Comparison of ENCODE assay signal across 27 mouse cellular contexts in genomic region chr4:35201700-35202099, GRCm38 (mm10). TPM values are rescaled to one million over a fixed set of nuclear protein-coding genes. Genes with fewer than 3 reads are reported as not detected.
DNase-seq lines count a peak whose midpoint lies in the region; ATAC-seq and TF ChIP-seq lines count a peak whose summit lies in the region.
"Had no signal": no experiment of that assay in that cellular context is flagged by ENCODE, and none has a peak within 500 bp of the region (broad histone marks: within the 10 kb centered on the region; RNA-seq: fewer than 3 reads in every experiment).

No protein-coding gene starts in this region.

- 49% methylated on average over 5 of the region's 5 CpGs for WGBS in liver, embryonic 11.5 days
- 21% methylated on average over 5 of the region's 5 CpGs for WGBS in liver, embryonic 14.5 days (ENCODE audit: insufficient replicate concordance)
- WGBS in midbrain, embryonic 10.5 days, result 92% methylated on average over 5 of the region's 5 CpGs

- no peaks in the 10 kb centered on the region for H3K27me3 ChIP-seq in liver, embryonic 11.5 days (replicated peaks; ENCODE audit: control insufficient read depth, insufficient read depth, low read length)
- no peaks in the 10 kb centered on the region for H3K27me3 ChIP-seq in liver, embryonic 14.5 days (ENCODE audit: control insufficient read depth, insufficient read depth, low read length)
- no peaks in the 10 kb centered on the region for H3K27me3 ChIP-seq in midbrain, embryonic 10.5 days (ENCODE audit: low read depth, poor library complexity, severe bottlenecking)
- H3K27me3 ChIP-seq: forebrain, embryonic 13.5 days; heart, embryonic 15.5 days had no signal

- H3K4me2 ChIP-seq in liver, embryonic 11.5 days, result no peak overlapping the region
- H3K4me2 ChIP-seq in liver, embryonic 14.5 days (ENCODE audit: low read depth), result no peak overlapping the region
- H3K4me2 ChIP-seq: forebrain, embryonic 13.5 days; heart, embryonic 11.5 days; heart, embryonic 15.5 days; hindbrain, embryonic 14.5 days had no signal

- no peaks in the 10 kb centered on the region for H3K9me3 ChIP-seq in liver, embryonic 11.5 days (ENCODE audit: control insufficient read depth, low read length)
- no peaks in the 10 kb centered on the region for H3K9me3 ChIP-seq in liver, embryonic 14.5 days (ENCODE audit: control insufficient read depth, low read length)
- H3K9me3 ChIP-seq in midbrain, embryonic 10.5 days (replicated peaks), result no peaks in the 10 kb centered on the region
- H3K9me3 ChIP-seq: embryonic facial prominence, embryonic 10.5 days; forebrain, embryonic 13.5 days; heart, embryonic 15.5 days; hindbrain, embryonic 10.5 days had no signal

- no peak overlapping the region for H3K9ac ChIP-seq in liver, embryonic 11.5 days (ENCODE audit: low read depth, low read length)
- no peak overlapping the region for H3K9ac ChIP-seq in liver, embryonic 14.5 days (replicated peaks)
- H3K9ac ChIP-seq: forebrain, embryonic 13.5 days; forebrain, postnatal 0 days; heart, embryonic 15.5 days; hindbrain, embryonic 14.5 days had no signal

- peak; percentile 45 for TF ChIP-seq EP300 in liver, embryonic 14.5 days (IDR thresholded peaks at IDR 0.05; ENCODE audit: low read depth)

- no peak overlapping the region for H3K27ac ChIP-seq in liver, embryonic 11.5 days (ENCODE audit: low read depth, low read length)
- H3K27ac ChIP-seq in liver, embryonic 14.5 days, result no peak overlapping the region
- H3K27ac ChIP-seq in midbrain, embryonic 10.5 days (replicated peaks), result no peak overlapping the region
- H3K27ac ChIP-seq: embryonic facial prominence, embryonic 10.5 days; forebrain, embryonic 13.5 days; heart, adult 2 months; heart, embryonic 15.5 days; hindbrain, embryonic 10.5 days; hindbrain, embryonic 14.5 days had no signal

- peak; percentile 68 for ATAC-seq in liver, embryonic 11.5 days (replicated peaks; ENCODE audit: low FRiP score)
- peak; percentile 39; the same call in 1 of the 2 replicates for ATAC-seq in liver, embryonic 14.5 days (ENCODE audit: insufficient read depth)
- peak; percentile 90 for ATAC-seq in megakaryocyte progenitor cell, adult 5-6 weeks (replicated peaks; ENCODE audit: poor library complexity)
- ATAC-seq: CD4-positive, CD25-positive, alpha-beta regulatory T cell, adult 4 months; forebrain, embryonic 13.5 days; forebrain, postnatal 0 days had no signal

- H3K4me3 ChIP-seq in liver, embryonic 11.5 days (ENCODE audit: low read depth, low read length), result no peak overlapping the region
- H3K4me3 ChIP-seq in liver, embryonic 14.5 days (ENCODE audit: insufficient read depth in 1 of 2, low read depth in 2 of 2, low read length in 2 of 2), result no peak overlapping the region
- no peak overlapping the region for H3K4me3 ChIP-seq in midbrain, embryonic 10.5 days
- H3K4me3 ChIP-seq: embryonic facial prominence, embryonic 10.5 days; forebrain, embryonic 13.5 days; heart, adult 2 months; heart, embryonic 15.5 days; hindbrain, embryonic 10.5 days had no signal

- no peaks in the 10 kb centered on the region; the same call in 1 of the 2 replicates for H3K36me3 ChIP-seq in liver, embryonic 11.5 days (ENCODE audit: control insufficient read depth, insufficient read depth, low read length)
- no peaks in the 10 kb centered on the region for H3K36me3 ChIP-seq in liver, embryonic 14.5 days (replicated peaks; ENCODE audit: control insufficient read depth, insufficient read depth, low read depth)
- H3K36me3 ChIP-seq in midbrain, embryonic 10.5 days, result peaks cover 68% of the 10 kb centered on the region

- H3K4me1 ChIP-seq in liver, embryonic 11.5 days (replicated peaks; ENCODE audit: control insufficient read depth, insufficient read depth, low read length), result no peaks in the 10 kb centered on the region
- H3K4me1 ChIP-seq in liver, embryonic 14.5 days (replicated peaks; ENCODE audit: control insufficient read depth in 2 of 2, insufficient read depth in 2 of 2, low read length in 1 of 2), result no peaks in the 10 kb centered on the region
- no peaks in the 10 kb centered on the region for H3K4me1 ChIP-seq in midbrain, embryonic 10.5 days
- H3K4me1 ChIP-seq: embryonic facial prominence, embryonic 10.5 days; forebrain, embryonic 13.5 days; heart, embryonic 15.5 days; hindbrain, embryonic 10.5 days had no signal

- no peak for DNase-seq in liver, embryonic 11.5 days (ENCODE audit: low spot score)
- DNase-seq in liver, result no peak
- DNase-seq in liver, embryonic 14.5 days (ENCODE audit: low read depth in 3 of 3, low spot score in 3 of 3), result no peak
- no peak for DNase-seq in midbrain, embryonic 10.5 days (ENCODE audit: low spot score)
- no peak for DNase-seq in urinary bladder, postnatal 14 days (ENCODE audit: low spot score)
- no peak for DNase-seq in left cerebral cortex, adult 18-20 months (ENCODE audit: low spot score in 2 of 2)
- DNase-seq: adrenal gland, adult 2 months; adrenal gland, postnatal 25 days; B cell, adult 2 months; cerebellum, adult 18-20 months; cerebellum, adult 9-11 months; cerebellum, postnatal 36 days; forebrain, postnatal 0 days; gastrocnemius, postnatal 14 days; heart, adult 2 months; heart, postnatal 14 days had no signal

- TF ChIP-seq CTCF in liver, embryonic 14.5 days (IDR thresholded peaks at IDR 0.05; ENCODE audit: low read depth), result no peak

RNA-seq across cellular contexts. Expression of gene C9orf72, which starts 24.3 kb away (rescaled TPM):
- 9.0 and 9.2 TPM in 2 replicates for polyA plus RNA-seq in liver, embryonic 11.5 days (2014; fragmentation: Nextera tagmentation; extraction: Ambion mirVana)
- 2.2 and 3.0 TPM in 2 replicates for polyA plus RNA-seq in liver, embryonic 14.5 days (2012; rRNA removed)
- 3.0 and 3.9 TPM in 2 replicates for polyA plus RNA-seq in liver, embryonic 14.5 days (2014; fragmentation: Nextera tagmentation; extraction: Ambion mirVana)
- total RNA-seq in megakaryocyte progenitor cell, adult 5-6 weeks (2015), result 2.7 and 6.2 TPM in 2 replicates
- 3.0 and 3.9 TPM in 2 replicates for total RNA-seq in megakaryocyte progenitor cell, adult 5-6 weeks (2017)
- polyA plus RNA-seq in midbrain, embryonic 10.5 days (2016; fragmentation: Nextera tagmentation; extraction: Ambion mirVana), result 19.5 and 22.6 TPM in 2 replicates
- total RNA-seq in left cerebral cortex, adult 18-20 months (2021), result 10 to 100 TPM; 22.6 to 24.9 TPM

RNA-seq across cellular contexts. Expression of gene Mob3b, which starts 44.4 kb away (rescaled TPM):
- 6.7 and 7.6 TPM in 2 replicates for polyA plus RNA-seq in liver, embryonic 11.5 days (2014; fragmentation: Nextera tagmentation; extraction: Ambion mirVana)
- 1.3 and 1.4 TPM in 2 replicates for polyA plus RNA-seq in liver, embryonic 14.5 days (2012; rRNA removed)
- 2.6 and 2.8 TPM in 2 replicates for polyA plus RNA-seq in liver, embryonic 14.5 days (2014; fragmentation: Nextera tagmentation; extraction: Ambion mirVana)
- total RNA-seq in megakaryocyte progenitor cell, adult 5-6 weeks (2015), result 5.4 and 6.2 TPM in 2 replicates
- 2.5 and 3.2 TPM in 2 replicates for total RNA-seq in megakaryocyte progenitor cell, adult 5-6 weeks (2017)
- 19.8 and 21.5 TPM in 2 replicates for polyA plus RNA-seq in midbrain, embryonic 10.5 days (2016; fragmentation: Nextera tagmentation; extraction: Ambion mirVana)
- 1 to 10 TPM; 5.2 to 5.9 TPM for total RNA-seq in left cerebral cortex, adult 18-20 months (2021)

RNA-seq across cellular contexts. Expression of gene Ifnk, which starts 49.8 kb away (rescaled TPM):
- polyA plus RNA-seq in liver, embryonic 11.5 days (2014; fragmentation: Nextera tagmentation; extraction: Ambion mirVana), result 0.39 TPM in 1 of 2 replicates, not detected in the other
- not detected in 2 replicates for polyA plus RNA-seq in liver, embryonic 14.5 days (2012; rRNA removed)
- polyA plus RNA-seq in liver, embryonic 14.5 days (2014; fragmentation: Nextera tagmentation; extraction: Ambion mirVana), result not detected in 2 replicates
- total RNA-seq in megakaryocyte progenitor cell, adult 5-6 weeks (2015), result not detected in 2 replicates
- not detected in 2 replicates for total RNA-seq in megakaryocyte progenitor cell, adult 5-6 weeks (2017)
- 0.29 and 0.30 TPM in 2 replicates for polyA plus RNA-seq in midbrain, embryonic 10.5 days (2016; fragmentation: Nextera tagmentation; extraction: Ambion mirVana)
- total RNA-seq in left cerebral cortex, adult 18-20 months (2021), result not detected
- total RNA-seq: adrenal gland, adult 2 months; adrenal gland, postnatal 25 days; forebrain, postnatal 0 days; gastrocnemius, adult 18-20 months; gastrocnemius, postnatal 14 days; heart, adult 2 months; heart, postnatal 14 days had no signal
- polyA plus RNA-seq: adrenal gland, adult 2 months; embryonic facial prominence, embryonic 14.5 days; forebrain, embryonic 13.5 days; forebrain, postnatal 0 days; gonadal fat pad, adult 2 months; heart, adult 2 months; heart, embryonic 11.5 days; heart, embryonic 15.5 days had no signal

Comparison
In these comparisons a context has a peak if more than half of its experiments do, and no peak if none do; other contexts are left out.
1. ATAC-seq: peak in every context shown above with its lines; median percentile 90 in megakaryocyte progenitor cell, adult 5-6 weeks; 68 in liver, embryonic 11.5 days; 39 in liver, embryonic 14.5 days.